Mouse (Mus musculus) mesoderm, embryonic 11.5 days (tissue): ENCODE measurements around the gene Rras2.
A peak's percentile ranks its signal among the peaks of the same experiment; 100 is the strongest.

Experiments
- DNase-seq: peaks from one replicate; pipeline ENCODE4 v3.0.0-alpha.2; 2012; ENCODE audit warnings: low read depth, low spot score

Gene Rras2

GRCm38 (mm10) chr7:114029596-114029995 lies 88.0 kb downstream of the Rras2 start:
- DNase-seq: no peak

- no peak for DNase-seq
Observed at GRCm38 (mm10) chr7:114028828-114029227, 88.8 kb downstream of the Rras2 start.

- no peak for DNase-seq
Observed at GRCm38 (mm10) chr7:114027406-114027805, 90.2 kb downstream of the Rras2 start.

- DNase-seq: no peak
Observed at GRCm38 (mm10) chr7:114026923-114027322, 90.7 kb downstream of the Rras2 start.

GRCm38 (mm10) chr7:114020704-114021093 lies 96.9 kb downstream of the Rras2 start:
- DNase-seq: peak; percentile 78

- peak; percentile 44 for DNase-seq
Observed at GRCm38 (mm10) chr7:114020057-114020703, 97.4 kb downstream of the Rras2 start.

GRCm38 (mm10) chr7:114018861-114019260 lies 98.7 kb downstream of the Rras2 start:
- no peak for DNase-seq

- no peak for DNase-seq
Observed at GRCm38 (mm10) chr7:114016001-114016949, 101.3 kb downstream of the Rras2 start.

- no peak for DNase-seq
Observed at GRCm38 (mm10) chr7:114011726-114012443, 105.7 kb downstream of the Rras2 start.

GRCm38 (mm10) chr7:114007565-114007964 lies 110.0 kb downstream of the Rras2 start:
- peak; percentile 23 for DNase-seq

GRCm38 (mm10) chr7:114006456-114006855 lies 111.1 kb downstream of the Rras2 start:
- no peak for DNase-seq

- DNase-seq: no peak
Observed at GRCm38 (mm10) chr7:114005499-114005898, 112.1 kb downstream of the Rras2 start.

- no peak for DNase-seq
Observed at GRCm38 (mm10) chr7:114004171-114004570, 113.4 kb downstream of the Rras2 start.

- no peak for DNase-seq
Observed at GRCm38 (mm10) chr7:113997675-113998354, 119.8 kb downstream of the Rras2 start.
